Mouse (Mus musculus): ENCODE data around the gene Mamdc4. TPM values are rescaled to one million over a fixed set of nuclear protein-coding genes. Genes with fewer than 3 reads are reported as not detected.

The Mamdc4 gene
- total RNA-seq, 1 experiment from 2014 or later: 5.4 TPM

- ATAC-seq (ENCODE audit: extremely low read depth, insufficient number of reproducible peaks, low FRiP score, poor library complexity, severe bottlenecking): no peak
These were observed 34.1 kb downstream of the Mamdc4 start for GRCm38 (mm10) chr2:25540541-25540948.

GRCm38 (mm10) chr2:25536531-25536930 lies 38.1 kb downstream of the Mamdc4 start:
- no peak for ATAC-seq (ENCODE audit: extremely low read depth, insufficient number of reproducible peaks, low FRiP score, poor library complexity, severe bottlenecking)

- no peak for ATAC-seq (ENCODE audit: extremely low read depth, insufficient number of reproducible peaks, low FRiP score, poor library complexity, severe bottlenecking)
These were observed 39.8 kb downstream of the Mamdc4 start for GRCm38 (mm10) chr2:25534866-25535182.

GRCm38 (mm10) chr2:25534178-25534865 lies 40.3 kb downstream of the Mamdc4 start:
- ATAC-seq (ENCODE audit: extremely low read depth, insufficient number of reproducible peaks, low FRiP score, poor library complexity, severe bottlenecking): peak; percentile 93

GRCm38 (mm10) chr2:25533707-25534106 lies 40.9 kb downstream of the Mamdc4 start:
- no peak for ATAC-seq (ENCODE audit: extremely low read depth, insufficient number of reproducible peaks, low FRiP score, poor library complexity, severe bottlenecking)

- ATAC-seq (ENCODE audit: extremely low read depth, insufficient number of reproducible peaks, low FRiP score, poor library complexity, severe bottlenecking): no peak
These were observed 47.9 kb downstream of the Mamdc4 start for GRCm38 (mm10) chr2:25526510-25527302.

Other genes starting within 250 kb of the Mamdc4 start
- 49.2 and 79.5 TPM in 2 replicates for gene Man1b1, start 242.5 kb downstream of the Mamdc4 start, total RNA-seq (2017)
- 24.7 and 25.5 TPM in 2 replicates for gene Dpp7, start 218.5 kb downstream of the Mamdc4 start, total RNA-seq (2017)
- gene Uap1l1, start 209.2 kb downstream of the Mamdc4 start, total RNA-seq (2017): 8.7 and 11.7 TPM in 2 replicates
- not detected in 2 replicates for gene Sapcd2, start 202.5 kb downstream of the Mamdc4 start, total RNA-seq (2017)
- gene Entpd2, start 179.0 kb downstream of the Mamdc4 start, total RNA-seq (2017): not detected in 2 replicates
- gene Npdc1, start 175.5 kb downstream of the Mamdc4 start, total RNA-seq (2017): not detected in 2 replicates
- gene Fut7, start 151.6 kb downstream of the Mamdc4 start, total RNA-seq (2017): 4.0 and 4.5 TPM in 2 replicates
- gene Abca2, start 146.1 kb downstream of the Mamdc4 start, total RNA-seq (2017): 15.7 and 21.4 TPM in 2 replicates
- gene Clic3, start 118.0 kb downstream of the Mamdc4 start, total RNA-seq (2017): not detected in 2 replicates
- gene Paxx, start 113.8 kb downstream of the Mamdc4 start, total RNA-seq (2017): 38.3 and 54.9 TPM in 2 replicates
- gene Ptgds, start 104.8 kb downstream of the Mamdc4 start, total RNA-seq (2017): not detected in 2 replicates
- not detected in 2 replicates for gene Lcn12, start 80.9 kb downstream of the Mamdc4 start, total RNA-seq (2017)
- 37.1 and 43.1 TPM in 2 replicates for gene Fbxw5, start 74.1 kb downstream of the Mamdc4 start, total RNA-seq (2017)
- 0.98 TPM in 1 of 2 replicates, not detected in the other for gene C8g, start 73.1 kb downstream of the Mamdc4 start, total RNA-seq (2017)
- 28.1 and 30.4 TPM in 2 replicates for gene Traf2, start 27.9 kb downstream of the Mamdc4 start, total RNA-seq (2017)
- gene Edf1, start 17.0 kb downstream of the Mamdc4 start, total RNA-seq (2017): 66.3 and 85.4 TPM in 2 replicates
- gene Phpt1, start 379 bp upstream of the Mamdc4 start, total RNA-seq (2017): 0.61 and 1.5 TPM in 2 replicates
- 0.25 TPM in 1 of 2 replicates, not detected in the other for gene Ajm1, start 6.9 kb upstream of the Mamdc4 start, total RNA-seq (2017)
- gene Rabl6, start 33.7 kb upstream of the Mamdc4 start, total RNA-seq (2017): 44.4 and 65.6 TPM in 2 replicates
- gene Ccdc183, start 42.8 kb upstream of the Mamdc4 start, total RNA-seq (2017): not detected in 2 replicates
- 1.2 and 2.0 TPM in 2 replicates for gene Tmem141, start 47.2 kb upstream of the Mamdc4 start, total RNA-seq (2017)
- gene Fcna, start 53.2 kb upstream of the Mamdc4 start, total RNA-seq (2017): not detected in 2 replicates
- gene Lcn8, start 78.3 kb upstream of the Mamdc4 start, total RNA-seq (2017): not detected in 2 replicates
- not detected in 2 replicates for gene Lcn5, start 83.1 kb upstream of the Mamdc4 start, total RNA-seq (2017)
- gene Lcn6, start 101.9 kb upstream of the Mamdc4 start, total RNA-seq (2017): not detected in 2 replicates
- not detected in 2 replicates for gene Lcn10, start 107.9 kb upstream of the Mamdc4 start, total RNA-seq (2017)
- gene Obp2a, start 125.2 kb upstream of the Mamdc4 start, total RNA-seq (2017): not detected in 2 replicates
- gene Bmyc, start 131.9 kb upstream of the Mamdc4 start, total RNA-seq (2017): 10.3 and 14.4 TPM in 2 replicates
- gene Obp2b, start 162.2 kb upstream of the Mamdc4 start, total RNA-seq (2017): not detected in 2 replicates
- gene Lcn3, start 190.7 kb upstream of the Mamdc4 start, total RNA-seq (2017): not detected in 2 replicates
- not detected in 2 replicates for gene Lcn11, start 202.2 kb upstream of the Mamdc4 start, total RNA-seq (2017)
- gene Gm13539, start 207.4 kb upstream of the Mamdc4 start, total RNA-seq (2017): not detected in 2 replicates
- gene Glt6d1, start 241.0 kb upstream of the Mamdc4 start, total RNA-seq (2017): not detected in 2 replicates
- gene Lcn9, start 248.3 kb upstream of the Mamdc4 start, total RNA-seq (2017): not detected in 2 replicates